Mouse (Mus musculus) limb, embryonic 11.5 days (tissue): ENCODE results near the gene Snx22. TPM values are rescaled to one million over a fixed set of nuclear protein-coding genes. Genes with fewer than 3 reads are reported as not detected.

ENCODE experiments used
- ATAC-seq: fragments of 200-750 bp; cut with Nextera tagmentation; 2 replicates; pipeline ENCODE4 v1.8.0; 2017; ENCODE audit warnings: low read depth; ENCODE audit not compliant: insufficient number of reproducible peaks, low FRiP score, low TSS enrichment
- DNase-seq: peaks from one replicate; pipeline ENCODE4 v3.0.0-alpha.2; 2015; ENCODE audit warnings: low spot score
- H3K27ac ChIP-seq: fragments of 300-500 bp; sonication (generic); replicated peaks from 2 replicates; pipeline ENCODE4 v1.5.1; 2014; ENCODE audit warnings: low read depth, mild to moderate bottlenecking, low read length
- H3K27me3 ChIP-seq: fragments of 300-500 bp; sonication (generic); 2 replicates; pipeline ENCODE4 v1.6.1; 2014; ENCODE audit warnings: mild to moderate bottlenecking, low read length, mixed read lengths; ENCODE audit not compliant: control insufficient read depth, insufficient read depth
- H3K36me3 ChIP-seq: fragments of 300-500 bp; sonication (generic); 2 replicates; pipeline ENCODE4 v1.6.1; 2014; ENCODE audit warnings: mild to moderate bottlenecking, low read length, moderate library complexity, mixed read lengths; ENCODE audit not compliant: control insufficient read depth, insufficient read depth
- H3K4me1 ChIP-seq: fragments of 300-500 bp; sonication (generic); 2 replicates; pipeline ENCODE4 v1.6.1; 2014; ENCODE audit warnings: low read length, mixed read lengths; ENCODE audit not compliant: control insufficient read depth, insufficient read depth
- H3K4me2 ChIP-seq: fragments of 300-500 bp; sonication (generic); 2 replicates; pipeline ENCODE4 v1.6.1; 2014; ENCODE audit warnings: low read depth, mild to moderate bottlenecking, moderate library complexity; ENCODE audit not compliant: severe bottlenecking
- H3K4me3 ChIP-seq: fragments of 300-500 bp; sonication (generic); 2 replicates; pipeline ENCODE4 v1.5.1; 2014; ENCODE audit warnings: low read depth, low read length
- H3K9ac ChIP-seq: fragments of 300-500 bp; sonication (generic); 2 replicates; pipeline ENCODE4 v1.6.1; 2014; ENCODE audit warnings: mild to moderate bottlenecking, low read length
- H3K9me3 ChIP-seq: fragments of 300-500 bp; sonication (generic); 2 replicates; pipeline ENCODE4 v1.6.1; 2016; ENCODE audit warnings: low read length; ENCODE audit not compliant: control insufficient read depth
- WGBS: fragments of 180-500 bp; shearing (Covaris S2); extraction: QIAGEN DNeasy Blood & Tissue Kit; methylation state at CpG from one replicate; pipeline ENCODE4 v1.1.7; 2014; 5-methylcytosine and 5-hydroxymethylcytosine counted together
- polyA plus RNA-seq: library from polyadenylated mRNA; unstranded; fragments of >200 nt; fragmentation: Nextera tagmentation; extraction: Ambion mirVana; gene quantifications from 2 replicates; pipeline ENCODE4 v1.2.1, GENCODE M21; 2014

The Snx22 gene
- polyA plus RNA-seq, 1 experiment from 2014 or later = 2.9 TPM

GRCm38 (mm10) chr9:66038082-66038481 lies 31.4 kb downstream of the Snx22 start:
- 81% methylated on average over 4 of the region's 4 CpGs for WGBS

GRCm38 (mm10) chr9:66020601-66021000 lies 48.9 kb downstream of the Snx22 start:
- no peaks in the 10 kb centered on the region; the same call in 1 of the 2 replicates for H3K36me3 ChIP-seq
- H3K27ac ChIP-seq = no peak overlapping the region
- H3K27me3 ChIP-seq = no peaks in the 10 kb centered on the region
- no peak overlapping the region for H3K4me3 ChIP-seq
- no peaks in the 10 kb centered on the region for H3K4me1 ChIP-seq
- H3K4me2 ChIP-seq = no peak overlapping the region
- DNase-seq (no peak), ATAC-seq (no peak)
- no peak overlapping the region for H3K9ac ChIP-seq
- no peaks in the 10 kb centered on the region for H3K9me3 ChIP-seq

More at GRCm38 (mm10) chr9:66038082-66038481, 31.4 kb downstream of the Snx22 start:
- H3K27ac ChIP-seq = no peak overlapping the region
- H3K4me3 ChIP-seq = no peak overlapping the region
- no peaks in the 10 kb centered on the region for H3K9me3 ChIP-seq
- no peak for DNase-seq
- no peak overlapping the region for H3K4me2 ChIP-seq
- H3K36me3 ChIP-seq = no peaks in the 10 kb centered on the region
- no peak overlapping the region for H3K9ac ChIP-seq
- no peaks in the 10 kb centered on the region for H3K4me1 ChIP-seq
- ATAC-seq = no peak
- no peaks in the 10 kb centered on the region for H3K27me3 ChIP-seq

Other genes starting within 250 kb of the Snx22 start
- 7.3 and 8.2 TPM in 2 replicates for gene Zfp609, start 242.2 kb downstream of the Snx22 start, polyA plus RNA-seq
- 280 and 311 TPM in 2 replicates for gene Pclaf, start 179.5 kb downstream of the Snx22 start, polyA plus RNA-seq
- gene Trip4, start 160.9 kb downstream of the Snx22 start, polyA plus RNA-seq = 35.3 and 40.6 TPM in 2 replicates
- gene Csnk1g1, start 160.8 kb downstream of the Snx22 start, polyA plus RNA-seq = 15.9 and 18.6 TPM in 2 replicates
- gene Ppib, start 9.5 kb downstream of the Snx22 start, polyA plus RNA-seq = 523 and 551 TPM in 2 replicates
- gene Snx1, start 56.9 kb upstream of the Snx22 start, polyA plus RNA-seq = 123 and 127 TPM in 2 replicates
- gene Ciao2a, start 56.9 kb upstream of the Snx22 start, polyA plus RNA-seq = 177 and 178 TPM in 2 replicates
- 4.0 and 4.3 TPM in 2 replicates for gene Dapk2, start 88.5 kb upstream of the Snx22 start, polyA plus RNA-seq